Mouse (Mus musculus) v-Abl transformed pro-B cells (cell line): Measurements from ENCODE around the gene Megf8.

Experiments
- in situ Hi-C, 2 experiments: fragments of 400-800 bp; cut with MboI; formaldehyde crosslinking; loops; one replicate each; pipeline ENCODE4 v1.15.1; 2025; ENCODE audit not compliant: unreplicated experiment in 2 of 2

Megf8 gene

GRCm38 (mm10) chr7:25316532-25317445 lies at the start of gene Megf8:
Gene Megf8 (plus strand): TSS chr7:25317164.
- in situ Hi-C loops: loop anchor here (5.0 kb wide), 3 partner anchors 34 to 214 kb away; no protein-coding TSS in a partner anchor

GRCm38 (mm10) chr7:25267301-25267750 lies 49.6 kb upstream of the Megf8 start, which contains the start of gene Cic:
Gene Cic (plus strand): TSS chr7:25267704.
- in situ Hi-C loops: no loop called here

GRCm38 (mm10) chr7:25267751-25268463 lies 49.1 kb upstream of the Megf8 start:
- in situ Hi-C loops: no loop called here

DNA sequence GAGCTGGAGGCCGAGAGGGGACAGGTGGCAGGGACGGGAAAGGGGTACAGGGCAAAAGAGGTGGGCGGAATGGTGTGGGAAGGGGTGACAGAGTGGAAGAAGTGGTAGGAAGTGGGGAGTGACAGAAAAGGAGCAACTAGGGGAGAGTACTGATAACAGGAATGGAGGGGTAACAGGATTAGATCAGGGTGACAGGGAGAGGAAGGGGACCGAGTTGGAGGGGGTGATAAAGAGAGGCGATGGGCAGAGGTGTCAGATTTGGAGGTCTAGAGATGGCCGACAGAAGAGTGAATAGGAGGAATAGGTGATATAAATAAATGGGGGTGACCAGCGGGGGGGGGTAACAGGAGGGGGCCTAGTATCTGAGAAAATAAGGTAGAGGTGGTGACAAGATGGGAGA lies 48.4 kb upstream of the Megf8 start:
- in situ Hi-C loops: no loop called here

DNA sequence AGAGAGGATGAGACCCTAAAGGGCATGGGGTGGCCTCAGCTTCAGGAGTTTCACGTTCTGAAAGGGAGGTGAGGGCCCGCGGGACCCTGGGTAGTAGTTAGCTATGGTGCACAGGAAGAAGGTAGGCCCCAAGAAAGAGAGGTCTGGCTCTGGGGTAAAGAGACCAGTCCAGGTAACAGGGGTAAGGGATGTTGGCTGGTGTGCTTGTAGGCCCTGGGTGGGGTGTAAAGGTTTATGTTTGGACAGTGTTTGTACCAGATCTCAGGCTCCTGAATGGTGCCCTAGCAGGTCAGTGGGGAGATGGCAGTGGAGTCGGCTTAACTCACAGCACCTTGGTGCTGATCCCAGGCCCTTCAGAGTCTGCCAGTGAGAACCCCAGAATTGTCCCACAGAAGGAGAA lies 47.9 kb upstream of the Megf8 start:
- in situ Hi-C loops: no loop called here

DNA sequence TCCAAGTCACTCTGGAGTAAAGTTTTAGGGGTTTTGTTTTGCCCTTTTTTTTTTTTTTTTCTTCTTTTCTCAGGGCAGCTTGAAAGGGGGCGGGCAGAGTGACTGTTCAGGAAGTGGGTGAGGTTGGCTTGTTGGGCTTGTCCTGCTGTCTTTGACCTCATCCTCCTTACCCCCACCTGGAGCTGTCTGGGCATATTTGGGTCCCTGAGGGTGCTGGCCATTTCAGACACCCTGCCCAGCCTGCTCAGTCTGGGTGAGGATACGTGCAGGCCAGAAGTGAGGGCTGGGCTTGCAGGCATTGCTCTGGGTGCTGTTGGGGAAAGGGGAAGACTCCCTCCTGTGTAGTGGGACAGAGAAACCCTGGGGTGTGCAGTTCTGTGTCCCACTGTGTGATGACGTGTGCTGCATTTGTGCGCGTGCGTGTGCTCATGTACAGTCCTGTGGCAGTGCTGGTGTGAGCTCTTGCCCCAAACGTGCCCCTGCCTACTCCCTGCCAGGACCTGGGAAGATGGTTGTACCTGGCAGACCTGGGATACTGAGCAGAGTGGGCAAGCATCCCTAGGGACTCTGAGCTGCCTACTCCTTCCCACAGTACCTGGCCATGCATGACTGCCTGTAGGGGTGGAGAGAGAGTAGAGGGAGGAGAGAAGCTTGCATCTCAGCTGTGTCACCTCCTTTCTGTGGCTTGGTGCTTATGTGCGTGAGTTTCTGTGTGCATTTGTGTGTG lies 47.3 kb upstream of the Megf8 start:
- in situ Hi-C loops: loop anchor here (10.0 kb wide), 2 partner anchors 85 to 135 kb away; no protein-coding TSS in a partner anchor

GRCm38 (mm10) chr7:25270652-25271633 lies 46.0 kb upstream of the Megf8 start:
- in situ Hi-C loops: loop anchor here (10.0 kb wide), 2 partner anchors 86 to 136 kb away; no protein-coding TSS in a partner anchor

DNA sequence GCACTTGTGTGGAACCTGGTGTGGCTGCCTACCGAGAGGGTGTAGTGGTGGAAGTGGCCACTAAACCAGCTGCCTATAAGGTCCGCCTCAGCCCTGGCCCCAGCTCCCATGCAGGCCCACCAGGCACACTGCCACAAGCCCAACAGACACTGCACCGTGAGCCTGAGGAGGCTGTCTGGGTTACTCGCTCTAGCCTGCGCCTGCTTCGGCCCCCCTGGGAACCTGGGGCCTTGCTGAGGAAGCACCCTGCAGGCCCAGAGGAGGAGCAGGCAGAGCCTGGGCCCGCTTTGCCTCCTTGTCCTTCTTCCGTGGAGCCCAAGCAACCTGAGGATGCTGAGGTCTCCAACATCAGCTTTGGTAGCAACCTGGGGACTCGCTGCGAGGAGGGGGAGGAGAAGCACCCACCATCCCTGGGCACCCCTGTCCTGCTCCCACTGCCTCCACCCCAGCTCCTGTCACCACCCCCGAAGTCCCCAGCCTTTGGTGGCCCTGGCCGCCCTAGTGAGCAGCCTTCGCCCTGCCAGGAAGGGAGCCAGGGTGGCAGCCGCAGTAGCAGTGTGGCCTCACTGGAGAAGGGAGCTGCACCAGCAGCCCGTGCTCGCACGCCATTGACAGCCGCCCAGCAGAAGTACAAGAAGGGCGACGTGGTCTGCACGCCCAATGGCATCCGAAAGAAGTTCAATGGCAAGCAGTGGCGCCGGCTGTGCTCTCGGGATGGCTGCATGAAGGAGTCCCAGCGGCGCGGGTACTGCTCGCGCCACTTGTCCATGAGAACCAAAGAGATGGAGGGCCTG lies 45.1 kb upstream of the Megf8 start:
- in situ Hi-C loops: loop anchor here (10.0 kb wide), 2 partner anchors 87 to 137 kb away; no protein-coding TSS in a partner anchor

- in situ Hi-C loops: loop anchor here (10.0 kb wide), 2 partner anchors 88 to 138 kb away; no protein-coding TSS in a partner anchor
Observed at GRCm38 (mm10) chr7:25272445-25273258, 44.3 kb upstream of the Megf8 start.

DNA sequence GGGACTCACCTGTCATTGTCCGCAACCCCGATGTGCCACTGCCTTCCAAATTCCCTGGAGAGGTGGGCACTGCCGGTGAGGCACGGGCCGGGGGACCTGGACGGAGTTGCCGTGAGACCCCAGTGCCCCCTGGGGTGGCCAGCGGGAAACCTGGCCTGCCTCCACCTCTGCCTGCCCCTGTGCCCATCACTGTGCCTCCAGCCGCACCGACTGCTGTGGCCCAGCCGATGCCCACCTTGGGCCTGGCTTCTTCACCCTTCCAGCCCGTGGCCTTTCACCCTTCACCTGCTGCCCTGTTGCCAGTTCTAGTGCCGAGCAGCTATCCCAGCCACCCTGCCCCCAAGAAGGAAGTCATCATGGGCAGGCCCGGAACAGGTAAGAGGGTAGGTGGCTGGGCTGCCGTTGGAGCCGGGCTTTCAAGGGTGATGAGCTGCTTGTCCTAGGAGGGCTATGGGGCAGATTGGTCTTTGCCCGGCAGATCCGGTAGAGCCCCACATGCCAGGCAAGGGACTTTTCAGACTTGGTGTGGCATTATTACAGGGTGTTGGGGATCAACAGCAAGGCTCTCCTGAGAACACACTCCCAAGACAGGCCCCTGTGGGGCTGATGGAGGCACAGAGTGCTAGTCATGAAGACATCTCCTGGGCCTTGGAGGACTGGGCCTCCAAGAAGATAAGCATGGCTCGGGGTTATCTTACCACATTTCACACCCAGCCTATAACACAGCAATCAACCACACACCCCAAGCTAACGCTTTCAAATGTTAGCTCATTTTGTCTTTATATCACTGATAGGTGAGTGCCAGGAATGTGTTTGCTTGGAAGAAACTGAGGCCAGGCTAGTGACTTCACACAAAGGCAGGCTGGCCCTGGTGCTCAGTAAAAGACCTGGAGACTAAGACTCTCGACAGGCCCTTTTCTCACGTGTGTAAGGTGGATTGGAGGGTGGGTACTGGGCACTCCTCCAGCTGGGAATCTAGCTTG lies 43.4 kb upstream of the Megf8 start:
- in situ Hi-C loops: loop anchor here (10.0 kb wide), 2 partner anchors 89 to 139 kb away; no protein-coding TSS in a partner anchor

DNA sequence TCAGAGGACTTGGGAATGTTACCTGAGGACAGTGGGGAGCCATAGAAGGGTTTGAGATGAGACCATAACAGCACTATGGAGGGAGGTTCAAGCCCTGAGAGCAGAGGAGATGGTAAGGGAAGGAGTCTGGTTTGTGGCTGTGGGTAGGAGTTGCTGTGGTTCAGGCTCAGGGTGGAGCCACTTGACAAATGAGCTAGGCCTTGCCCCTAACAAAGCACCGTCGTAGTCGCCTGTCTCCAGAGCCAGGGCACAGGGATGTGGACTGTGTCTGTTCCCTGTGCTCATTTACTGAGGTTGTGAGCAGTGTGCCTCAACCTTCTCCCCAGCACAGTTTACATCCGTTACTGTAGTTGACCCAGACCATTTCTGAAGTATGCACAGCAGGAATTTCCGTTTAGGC lies 42.4 kb upstream of the Megf8 start:
- in situ Hi-C loops: loop anchor here (10.0 kb wide), 2 partner anchors 90 to 140 kb away; no protein-coding TSS in a partner anchor

GRCm38 (mm10) chr7:25274996-25275395 lies 42.0 kb upstream of the Megf8 start:
- in situ Hi-C loops: loop anchor here (5.0 to 25.0 kb wide), 5 partner anchors 33 to 713 kb away; partner anchors contain the start of gene Gsk3a (in 1 of the 2)

- in situ Hi-C loops: loop anchor here (5.0 to 25.0 kb wide), 5 partner anchors 33 to 713 kb away; partner anchors contain the start of gene Gsk3a (in 1 of the 2)
Observed at GRCm38 (mm10) chr7:25275555-25276298, 41.2 kb upstream of the Megf8 start.

GRCm38 (mm10) chr7:25277405-25277804 lies 39.6 kb upstream of the Megf8 start:
- in situ Hi-C loops: loop anchor here (5.0 to 25.0 kb wide), 5 partner anchors 35 to 715 kb away; partner anchors contain the start of gene Gsk3a (in 1 of the 2)

- in situ Hi-C loops: loop anchor here (5.0 to 25.0 kb wide), 5 partner anchors 36 to 716 kb away; partner anchors contain the start of gene Gsk3a (in 1 of the 2)
Observed at GRCm38 (mm10) chr7:25277998-25278340, 39.0 kb upstream of the Megf8 start.
